Mouse (Mus musculus): ENCODE data around the gene Cdc14b.
A peak's percentile ranks its signal among the peaks of the same experiment; 100 is the strongest.

The Cdc14b gene

DNA sequence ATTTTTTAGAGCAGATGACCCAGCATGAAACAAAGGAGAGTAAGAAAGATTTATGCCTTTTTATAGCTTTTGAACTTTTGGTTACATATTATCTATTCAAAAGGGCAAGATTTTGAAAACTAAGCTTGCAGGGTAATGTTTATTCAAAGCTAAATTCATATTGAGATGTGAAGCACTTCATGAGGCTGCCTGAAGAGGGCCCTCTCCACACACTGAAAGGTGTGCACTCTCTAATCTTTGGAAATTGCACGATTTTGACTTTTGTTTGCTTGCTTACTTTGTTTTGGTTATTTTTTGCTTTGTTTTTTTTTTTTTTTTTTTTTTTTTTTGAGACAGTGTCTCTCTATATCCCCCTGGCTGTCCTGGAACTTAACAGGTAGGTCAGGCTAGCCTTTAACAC, 24.7 kb downstream of the Cdc14b start:
- TF ChIP-seq NANOG (IDR thresholded peaks at IDR 0.05; ENCODE audit: borderline replicate concordance, low read length), result no peak
- peak; percentile 45 for TF ChIP-seq CTCF (conservative IDR thresholded peaks at IDR 0.05; ENCODE audit: low read length)
- H3K4me3 ChIP-seq (replicated peaks; ENCODE audit: low read length), result no peak overlapping the region

DNA sequence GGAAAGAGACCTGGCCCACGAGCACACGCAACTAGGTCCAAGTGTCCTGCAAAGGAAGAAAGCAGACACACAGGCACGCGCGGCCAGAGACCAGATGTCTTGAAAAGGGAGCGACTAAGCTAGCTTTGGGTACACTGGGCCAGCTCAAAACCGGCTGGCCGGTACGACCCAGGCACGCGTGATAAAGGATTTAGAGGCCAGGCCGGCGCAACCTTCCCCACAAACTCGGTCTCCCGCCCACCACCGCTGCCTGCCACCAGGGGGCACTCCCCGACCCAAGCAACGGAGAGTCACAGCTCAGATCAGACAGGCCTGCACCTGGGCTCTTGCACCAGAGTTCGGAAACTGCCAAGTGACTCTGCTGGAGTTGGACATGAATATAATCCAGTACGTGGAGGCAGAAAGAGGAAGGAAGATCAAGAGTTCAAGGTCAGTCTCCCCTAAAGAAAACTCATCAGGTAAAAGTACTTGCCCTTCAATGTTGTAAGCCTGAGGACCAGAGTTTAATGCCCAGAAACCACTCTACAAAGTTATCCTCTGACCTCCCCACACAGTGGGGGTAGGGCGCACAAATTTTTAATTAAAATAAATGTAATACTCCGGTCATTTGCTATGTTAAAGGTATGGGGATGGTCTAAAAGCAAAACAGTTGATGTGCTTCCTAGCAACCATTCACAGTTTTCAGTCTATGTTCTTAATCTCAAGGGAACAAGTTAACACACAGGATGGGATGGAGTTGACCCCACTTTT, 26.1 kb downstream of the Cdc14b start:
- H3K36me3 ChIP-seq (ENCODE audit: insufficient read depth, low read length), result no peaks in the 10 kb centered on the region
- peak overlapping the region; percentile 78 for H3K4me3 ChIP-seq (replicated peaks; ENCODE audit: low read length)
- no peaks in the 10 kb centered on the region for H3K9me3 ChIP-seq (ENCODE audit: low read length)
- H3K4me1 ChIP-seq (replicated peaks; ENCODE audit: low read depth, low read length), result peaks cover 56% of the 10 kb centered on the region
- TF ChIP-seq CTCF (conservative IDR thresholded peaks at IDR 0.05; ENCODE audit: low read length) (peak; percentile 67), POU5F1 (IDR thresholded peaks at IDR 0.05; ENCODE audit: borderline replicate concordance, low read length) (no peak)
- H3K27me3 ChIP-seq (ENCODE audit: insufficient read depth, low read length), result 0 out of 2 replicates have a peak, but pooled peaks cover 3% of the 10 kb centered on the region

More for the DNA sequence above, 24.7 kb downstream of the Cdc14b start:
- 0 out of 2 replicates have a peak, but pooled peaks cover 3% of the 10 kb centered on the region for H3K27me3 ChIP-seq (ENCODE audit: insufficient read depth, low read length)
- H3K9me3 ChIP-seq (ENCODE audit: low read length), result no peaks in the 10 kb centered on the region
- peaks cover 62% of the 10 kb centered on the region for H3K4me1 ChIP-seq (replicated peaks; ENCODE audit: low read depth, low read length)
- H3K36me3 ChIP-seq (ENCODE audit: insufficient read depth, low read length), result no peaks in the 10 kb centered on the region

DNA sequence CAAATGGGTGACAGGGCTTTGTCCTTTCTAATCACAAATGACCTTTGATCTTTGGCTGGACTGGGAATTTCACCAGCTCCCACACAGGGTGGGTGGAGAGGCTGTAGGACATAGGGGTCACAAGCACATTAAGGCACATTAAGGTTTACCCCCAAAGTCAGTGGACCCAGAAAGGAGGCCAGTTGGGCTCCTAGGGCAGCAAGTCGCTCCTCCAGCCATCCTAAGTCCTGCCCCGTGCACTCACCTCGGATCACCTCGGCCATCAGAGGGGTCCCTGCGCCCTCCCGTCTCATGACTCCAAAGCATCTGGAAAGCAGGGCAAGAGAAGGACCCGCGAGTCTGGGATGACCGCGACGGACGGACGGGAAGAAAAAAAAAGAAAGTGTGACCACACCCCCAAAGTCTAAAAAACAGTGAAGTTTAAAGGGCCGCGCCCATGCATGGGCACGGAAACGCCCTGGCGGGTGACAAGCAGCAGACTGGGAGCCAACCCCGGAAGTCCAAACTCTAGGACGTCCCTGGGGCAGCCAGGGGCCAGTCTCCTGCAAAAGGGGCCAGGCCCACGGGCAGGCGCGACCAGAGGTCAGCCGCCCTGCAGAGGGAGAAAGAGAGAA, 26.8 kb downstream of the Cdc14b start:
- peaks cover 49% of the 10 kb centered on the region for H3K4me1 ChIP-seq (replicated peaks; ENCODE audit: low read depth, low read length)
- no peaks in the 10 kb centered on the region for H3K36me3 ChIP-seq (ENCODE audit: insufficient read depth, low read length)
- H3K9me3 ChIP-seq (ENCODE audit: low read length), result no peaks in the 10 kb centered on the region
- H3K4me3 ChIP-seq (replicated peaks; ENCODE audit: low read length), result peak overlapping the region; percentile 78
- TF ChIP-seq POU5F1 (IDR thresholded peaks at IDR 0.05; ENCODE audit: borderline replicate concordance, low read length) (no peak), CTCF (conservative IDR thresholded peaks at IDR 0.05; ENCODE audit: low read length) (no peak), NANOG (IDR thresholded peaks at IDR 0.05; ENCODE audit: borderline replicate concordance, low read length) (no peak)
- H3K27me3 ChIP-seq (ENCODE audit: insufficient read depth, low read length), result 0 out of 2 replicates have a peak, but pooled peaks cover 3% of the 10 kb centered on the region

DNA sequence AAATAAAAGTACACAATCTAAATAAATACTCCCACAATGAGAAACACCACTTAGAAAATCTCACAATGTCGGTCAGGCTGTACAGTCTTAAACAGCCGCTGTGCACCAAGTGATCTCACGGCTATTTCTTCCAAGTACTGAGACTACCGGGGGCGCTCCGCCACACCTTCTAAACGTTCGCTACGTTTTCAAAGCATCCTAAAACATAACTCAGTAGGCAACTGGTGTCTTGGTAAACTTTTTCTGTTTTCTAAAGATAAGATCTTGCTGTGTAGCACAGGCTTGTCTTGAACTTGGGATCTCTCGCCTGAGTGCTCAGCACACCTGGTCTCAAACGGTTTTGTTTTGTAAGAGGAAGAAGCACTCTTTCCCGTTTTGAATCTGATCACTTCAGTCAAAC, 29.0 kb downstream of the Cdc14b start:
- no peaks in the 10 kb centered on the region for H3K9me3 ChIP-seq (ENCODE audit: low read length)
- H3K4me3 ChIP-seq (replicated peaks; ENCODE audit: low read length), result no peak overlapping the region
- TF ChIP-seq NANOG (IDR thresholded peaks at IDR 0.05; ENCODE audit: borderline replicate concordance, low read length) (no peak), CTCF (conservative IDR thresholded peaks at IDR 0.05; ENCODE audit: low read length) (no peak), POU5F1 (IDR thresholded peaks at IDR 0.05; ENCODE audit: borderline replicate concordance, low read length) (no peak)

DNA sequence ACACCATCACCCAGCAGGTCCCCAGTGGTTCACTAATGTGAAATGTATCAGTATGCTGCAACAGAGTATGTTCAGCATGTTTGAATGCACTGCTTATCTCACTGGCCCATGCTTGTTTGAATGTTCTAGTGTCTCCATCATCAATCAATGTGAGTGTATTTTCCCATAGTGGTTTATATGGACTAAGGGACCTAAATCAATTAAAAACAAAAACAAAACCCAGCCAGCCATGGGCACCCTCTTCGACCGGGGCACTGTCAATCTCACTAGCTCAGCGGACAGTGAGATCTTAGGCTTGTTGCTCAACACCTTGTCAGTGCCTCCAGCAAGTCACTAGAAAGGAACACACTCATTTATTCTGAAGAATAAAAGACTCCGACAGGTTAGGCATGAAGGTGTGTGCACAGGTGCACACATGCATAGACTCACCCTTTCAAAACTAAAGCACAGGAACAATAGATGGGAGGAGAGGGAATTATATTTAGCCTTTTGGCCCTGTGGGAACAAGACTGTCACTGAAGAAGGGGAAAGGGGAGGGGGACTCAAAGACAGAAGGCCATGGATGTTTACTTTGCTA, 30.3 kb downstream of the Cdc14b start:
- 0 out of 2 replicates have a peak, but pooled peaks cover 3% of the 10 kb centered on the region for H3K27me3 ChIP-seq (ENCODE audit: insufficient read depth, low read length)
- TF ChIP-seq POU5F1 (IDR thresholded peaks at IDR 0.05; ENCODE audit: borderline replicate concordance, low read length) (no peak), NANOG (IDR thresholded peaks at IDR 0.05; ENCODE audit: borderline replicate concordance, low read length) (no peak), CTCF (conservative IDR thresholded peaks at IDR 0.05; ENCODE audit: low read length) (no peak)
- H3K4me3 ChIP-seq (replicated peaks; ENCODE audit: low read length), result no peak overlapping the region
- peaks cover 15% of the 10 kb centered on the region for H3K4me1 ChIP-seq (replicated peaks; ENCODE audit: low read depth, low read length)
- H3K9me3 ChIP-seq (ENCODE audit: low read length), result no peaks in the 10 kb centered on the region
- no peaks in the 10 kb centered on the region for H3K36me3 ChIP-seq (ENCODE audit: insufficient read depth, low read length)

More for the DNA sequence above, 29.0 kb downstream of the Cdc14b start:
- Histone ChIP-seq H3K36me3 (ENCODE audit: insufficient read depth, low read length) (no peaks in the 10 kb centered on the region), H3K4me1 (replicated peaks; ENCODE audit: low read depth, low read length) (peaks cover 27% of the 10 kb centered on the region), H3K27me3 (ENCODE audit: insufficient read depth, low read length) (0 out of 2 replicates have a peak, but pooled peaks cover 3% of the 10 kb centered on the region)

DNA sequence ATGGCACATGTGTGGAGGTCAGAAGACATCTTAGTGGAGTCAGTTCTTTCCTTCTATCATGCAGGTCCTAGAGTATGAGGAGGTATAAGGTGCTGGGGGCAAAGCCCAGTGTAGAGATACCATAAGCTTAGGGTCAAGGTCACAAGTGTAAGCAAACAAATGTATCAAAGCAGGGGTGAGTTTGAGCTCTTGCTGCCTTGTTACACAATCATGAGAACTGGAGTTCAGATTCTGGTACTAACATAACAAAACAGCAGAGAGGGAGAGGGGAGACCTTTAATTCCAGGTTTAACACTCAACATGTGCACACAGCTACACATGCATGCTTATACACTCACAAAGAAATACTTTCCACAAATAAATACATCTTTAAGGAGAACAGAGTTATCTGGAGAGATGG, 32.4 kb downstream of the Cdc14b start:
- Histone ChIP-seq H3K36me3 (ENCODE audit: insufficient read depth, low read length) (no peaks in the 10 kb centered on the region), H3K9me3 (ENCODE audit: low read length) (no peaks in the 10 kb centered on the region), H3K27me3 (ENCODE audit: insufficient read depth, low read length) (no peaks in the 10 kb centered on the region), H3K4me3 (replicated peaks; ENCODE audit: low read length) (no peak overlapping the region), H3K4me1 (replicated peaks; ENCODE audit: low read depth, low read length) (0 out of 2 replicates have a peak, but pooled peaks cover under 1% of the 10 kb centered on the region)
- TF ChIP-seq NANOG (IDR thresholded peaks at IDR 0.05; ENCODE audit: borderline replicate concordance, low read length) (no peak), POU5F1 (IDR thresholded peaks at IDR 0.05; ENCODE audit: borderline replicate concordance, low read length) (no peak), CTCF (conservative IDR thresholded peaks at IDR 0.05; ENCODE audit: low read length) (no peak)

DNA sequence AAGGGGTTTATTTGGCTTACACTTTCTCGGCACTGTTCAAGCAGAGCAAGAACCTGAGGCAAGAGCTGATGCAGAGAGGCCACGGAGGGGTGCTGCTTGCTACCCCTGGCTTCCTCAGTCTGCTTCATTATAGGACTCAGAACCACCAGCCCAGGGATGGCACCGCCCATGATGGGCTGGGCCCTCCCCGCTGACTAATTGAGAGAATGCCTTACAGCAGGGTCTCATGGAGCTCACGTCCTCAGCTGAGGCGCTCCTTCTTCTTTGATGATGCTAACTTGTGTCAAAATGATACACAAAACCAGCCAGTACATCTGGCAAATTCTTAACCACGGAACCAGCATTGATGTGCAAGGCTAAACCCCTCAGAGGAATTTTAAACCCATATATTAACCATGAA, 34.5 kb downstream of the Cdc14b start:
- TF ChIP-seq CTCF (conservative IDR thresholded peaks at IDR 0.05; ENCODE audit: low read length) (no peak), POU5F1 (IDR thresholded peaks at IDR 0.05; ENCODE audit: borderline replicate concordance, low read length) (no peak), NANOG (IDR thresholded peaks at IDR 0.05; ENCODE audit: borderline replicate concordance, low read length) (no peak)
- Histone ChIP-seq H3K9me3 (ENCODE audit: low read length) (no peaks in the 10 kb centered on the region), H3K27me3 (ENCODE audit: insufficient read depth, low read length) (no peaks in the 10 kb centered on the region), H3K36me3 (ENCODE audit: insufficient read depth, low read length) (no peaks in the 10 kb centered on the region), H3K4me1 (replicated peaks; ENCODE audit: low read depth, low read length) (no peaks in the 10 kb centered on the region), H3K4me3 (replicated peaks; ENCODE audit: low read length) (no peak overlapping the region)

DNA sequence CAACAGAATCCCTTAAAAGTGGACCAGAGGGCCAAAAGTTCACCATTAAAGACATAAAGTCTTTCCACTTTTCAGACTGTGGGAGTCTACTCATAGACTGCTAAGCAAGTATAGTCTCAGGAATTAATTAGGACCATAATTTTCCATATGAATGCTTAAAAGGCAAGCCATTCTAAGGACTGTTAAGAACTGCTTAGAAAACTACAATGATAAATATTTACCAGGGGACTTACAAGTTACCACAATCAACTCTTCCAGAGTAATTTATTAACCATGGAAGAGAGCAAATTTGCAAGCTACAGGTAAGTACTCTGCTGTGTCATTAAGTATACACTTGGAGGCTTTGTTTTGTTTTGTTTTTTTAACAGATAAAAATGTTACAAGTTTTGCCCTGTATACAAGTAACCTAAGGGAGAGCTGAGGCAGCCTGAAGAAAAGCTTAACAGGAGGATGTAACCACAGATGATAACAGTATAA, 37.4 kb downstream of the Cdc14b start:
- Histone ChIP-seq H3K4me1 (replicated peaks; ENCODE audit: low read depth, low read length) (no peaks in the 10 kb centered on the region), H3K27me3 (ENCODE audit: insufficient read depth, low read length) (no peaks in the 10 kb centered on the region), H3K9me3 (ENCODE audit: low read length) (no peaks in the 10 kb centered on the region), H3K36me3 (ENCODE audit: insufficient read depth, low read length) (no peaks in the 10 kb centered on the region), H3K4me3 (replicated peaks; ENCODE audit: low read length) (no peak overlapping the region)
- TF ChIP-seq NANOG (IDR thresholded peaks at IDR 0.05; ENCODE audit: borderline replicate concordance, low read length), result no peak
- TF ChIP-seq CTCF (conservative IDR thresholded peaks at IDR 0.05; ENCODE audit: low read length), result no peak
- no peak for TF ChIP-seq POU5F1 (IDR thresholded peaks at IDR 0.05; ENCODE audit: borderline replicate concordance, low read length)
